Mouse (Mus musculus): ENCODE measurements around the gene Prmt8.

GRCm38 (mm10) chr6:127663263-127663662 lies 106.0 kb downstream of the Prmt8 start:
- TF ChIP-seq POLR2A (IDR thresholded peaks at IDR 0.05; ENCODE audit: borderline replicate concordance, extremely low read depth, low read depth, low read length): no peak
- TF ChIP-seq CTCF (IDR thresholded peaks at IDR 0.05; ENCODE audit: insufficient read depth, low read length): no peak

Measured in lung, adult 2 months (tissue).